Mouse (Mus musculus) embryo, embryonic 10 days (tissue): ENCODE measurements at regions not wholly inside any gene's neighbourhood (a gene's known extent, or its start where the extent isn't known, plus 50 kb on each side); places are given as distances from the start of the nearest gene placed in this dataset.

Experiments used
- DNase-seq: peaks from one replicate; pipeline ENCODE4 v3.0.0-alpha.2; 2015; ENCODE audit warnings: low spot score

DNA sequence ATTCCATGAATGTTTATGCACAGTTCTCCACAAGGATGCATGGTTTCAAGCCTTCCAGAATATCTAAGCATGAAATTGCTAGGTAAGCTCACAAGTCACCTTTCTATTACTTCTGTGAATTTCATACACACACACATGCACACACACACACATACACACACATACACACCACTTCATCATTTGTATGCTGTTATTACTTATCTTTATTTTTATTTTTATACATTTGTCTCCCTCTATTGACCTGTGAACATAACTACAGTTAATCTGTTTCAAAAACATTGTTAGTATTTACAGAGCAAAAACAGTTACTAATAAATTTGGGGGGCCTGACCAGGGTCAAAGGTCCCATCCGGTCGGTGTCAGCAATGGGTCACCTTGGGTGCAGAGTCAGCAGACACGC, 212.6 kb upstream of the Depdc1a start:
- DNase-seq, result no peak

- DNase-seq, result peak; percentile 4
These were observed 177.8 kb upstream of the Depdc1a start for GRCm38 (mm10) chr3:159317471-159317870.

DNA sequence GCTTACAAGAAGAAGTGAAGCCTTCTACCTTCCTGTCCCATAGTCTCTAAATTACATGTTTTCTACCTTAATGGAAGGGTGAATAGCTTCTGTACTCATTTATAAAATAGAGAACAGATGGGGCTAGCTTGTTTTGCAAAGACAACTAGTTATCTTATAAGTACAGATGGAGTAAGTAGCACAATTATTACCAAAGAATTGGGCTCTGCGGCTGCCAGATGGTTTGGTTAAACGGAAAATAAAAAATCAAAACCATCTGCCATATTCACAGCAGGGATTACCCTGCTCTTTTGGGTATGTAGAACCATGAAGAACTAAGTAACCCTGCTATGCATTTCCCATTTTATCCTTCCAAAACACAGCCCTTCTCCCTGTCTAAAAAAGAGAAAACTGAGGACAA, 147.2 kb upstream of the Depdc1a start:
- DNase-seq, result no peak

DNA sequence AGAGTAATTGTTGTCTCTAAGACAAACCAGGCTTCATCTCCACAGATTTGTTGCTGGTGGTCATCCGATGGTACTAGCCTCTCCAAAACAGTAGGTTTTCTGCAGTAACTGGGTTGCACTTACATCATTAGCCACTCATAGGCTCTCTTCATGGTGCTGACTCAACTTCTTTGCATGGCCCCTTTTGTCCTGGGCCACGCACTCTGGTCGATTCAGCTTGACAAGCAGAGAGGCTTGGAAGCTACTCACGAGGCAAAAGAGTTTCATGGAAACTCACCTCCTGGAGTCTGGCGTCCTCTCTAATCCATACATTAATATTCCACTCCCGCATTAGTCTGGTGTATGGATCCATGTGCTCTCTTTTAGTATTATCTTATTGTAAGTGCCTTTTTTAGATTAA, 141.5 kb upstream of the Depdc1a start:
- no peak for DNase-seq

GRCm38 (mm10) chr3:159373177-159373576, 122.1 kb upstream of the Depdc1a start:
- DNase-seq, result no peak
